Mouse (Mus musculus) megakaryocyte, embryonic 14.5 days (primary cell): Measurements from ENCODE around the gene Mpp1. TPM values are rescaled to one million over a fixed set of nuclear protein-coding genes. Genes with fewer than 3 reads are reported as not detected.

Experiments used
- H3K27me3 ChIP-seq: replicated peaks from 2 replicates; pipeline ENCODE3; 2012; ENCODE audit warnings: inconsistent platforms
- H3K36me3 ChIP-seq: replicated peaks from 2 replicates; pipeline ENCODE3; 2012; ENCODE audit warnings: low read length, inconsistent platforms, mixed read lengths
- H3K4me1 ChIP-seq: 2 replicates; pipeline ENCODE4 v1.6.1; 2012; ENCODE audit warnings: inconsistent platforms
- H3K4me3 ChIP-seq: replicated peaks from 2 replicates; pipeline ENCODE3; 2012; ENCODE audit warnings: moderate library complexity, mild to moderate bottlenecking, inconsistent platforms
- H3K9me3 ChIP-seq: 2 replicates; pipeline ENCODE4 v1.6.1; 2012; ENCODE audit warnings: inconsistent platforms
- FLI1 ChIP-seq: IDR thresholded peaks from 2 replicates; pipeline ENCODE4 v1.6.1; 2012; ENCODE audit warnings: low read length, inconsistent platforms, mixed read lengths
- GATA1 ChIP-seq: IDR thresholded peaks from 3 replicates; pipeline ENCODE4 v1.6.1; 2012; ENCODE audit warnings: mixed read lengths, low read length, inconsistent platforms, borderline replicate concordance
- polyA plus RNA-seq: library from polyadenylated mRNA; stranded (reverse); fragments of >175 nt; gene quantifications from 2 replicates; pipeline ENCODE4 v1.2.3, GENCODE M21; 2012; ENCODE audit warnings: low replicate concordance; ENCODE audit not compliant: insufficient read depth

Mpp1 gene
- polyA plus RNA-seq, 1 experiment = 11.2 TPM

- no peak for TF ChIP-seq FLI1
- TF ChIP-seq GATA1 = no peak
- H3K27me3 ChIP-seq = peaks cover 5% of the 10 kb centered on the region
- peak within 1 kb of the TSS; percentile 95 for H3K4me3 ChIP-seq
- peaks cover 7% of the 10 kb centered on the region; the same call in 1 of the 2 replicates for H3K4me1 ChIP-seq
- no peaks in the 10 kb centered on the region for H3K9me3 ChIP-seq
- H3K36me3 ChIP-seq = no peaks in the 10 kb centered on the region
Observed at GRCm38 (mm10) chrX:75084774-75085508, 45.9 kb downstream of the Mpp1 start, which contains the start of gene Gab3. Gab3 (minus strand) TSS chrX:75085458.

- Histone ChIP-seq H3K4me3 (peak overlapping the region; percentile 95), H3K36me3 (no peaks in the 10 kb centered on the region), H3K9me3 (no peaks in the 10 kb centered on the region), H3K27me3 (peaks cover 5% of the 10 kb centered on the region), H3K4me1 (peaks cover 7% of the 10 kb centered on the region; the same call in 1 of the 2 replicates)
- TF ChIP-seq FLI1 (no peak), GATA1 (no peak)
Observed at GRCm38 (mm10) chrX:75083982-75084773, 46.6 kb downstream of the Mpp1 start.

- Histone ChIP-seq H3K27me3 (peaks cover 5% of the 10 kb centered on the region), H3K9me3 (no peaks in the 10 kb centered on the region), H3K4me1 (peaks cover 7% of the 10 kb centered on the region; the same call in 1 of the 2 replicates), H3K4me3 (no peak overlapping the region), H3K36me3 (no peaks in the 10 kb centered on the region)
- TF ChIP-seq GATA1 (no peak), FLI1 (no peak)
Observed at GRCm38 (mm10) chrX:75082351-75082750, 48.5 kb downstream of the Mpp1 start.

Other genes starting within 250 kb of the Mpp1 start
- gene Gab3, start 45.6 kb downstream of the Mpp1 start, polyA plus RNA-seq = 0.41 TPM in 1 of 2 replicates, not detected in the other
- 1.8 and 9.2 TPM in 2 replicates for gene Dkc1, start 35.2 kb downstream of the Mpp1 start, polyA plus RNA-seq
- gene Smim9, start 32.8 kb upstream of the Mpp1 start, polyA plus RNA-seq = not detected in 2 replicates